Mouse (Mus musculus): ENCODE data around the gene Mbnl1. TPM values are rescaled to one million over a fixed set of nuclear protein-coding genes. Genes with fewer than 3 reads are reported as not detected.
A peak's percentile ranks its signal among the peaks of the same experiment; 100 is the strongest.

Mbnl1 gene
- polyA plus RNA-seq, 1 experiment, result 52.3 TPM

- WGBS, result 84% methylated on average over 2 of the region's 2 CpGs
- TF ChIP-seq CTCF (conservative IDR thresholded peaks at IDR 0.05; ENCODE audit: insufficient read depth, insufficient read length, low read depth, low read length) (no peak), POLR2A (IDR thresholded peaks at IDR 0.05; ENCODE audit: low read depth, low read length) (no peak)
Measured at GRCm38 (mm10) chr3:60620236-60620635, 147.6 kb downstream of the Mbnl1 start.

GRCm38 (mm10) chr3:60631183-60631582, 158.6 kb downstream of the Mbnl1 start:
- Histone ChIP-seq H3K4me3 (ENCODE audit: insufficient read depth, low read depth, low read length) (no peak overlapping the region), H3K27ac (ENCODE audit: insufficient read depth, low read depth, low read length) (no peak overlapping the region), H3K36me3 (ENCODE audit: control insufficient read depth, insufficient read depth, low read length) (peaks cover 3% of the 10 kb centered on the region; the same call in 1 of the 2 replicates), H3K27me3 (replicated peaks; ENCODE audit: control insufficient read depth, insufficient read depth, low read length) (no peaks in the 10 kb centered on the region), H3K4me1 (ENCODE audit: control insufficient read depth, insufficient read depth, low read length) (no peaks in the 10 kb centered on the region)
- no peak for DNase-seq
- no peak for TF ChIP-seq POLR2A (IDR thresholded peaks at IDR 0.05; ENCODE audit: low read depth, low read length)
- no peak for TF ChIP-seq CTCF (conservative IDR thresholded peaks at IDR 0.05; ENCODE audit: insufficient read depth, insufficient read length, low read depth, low read length)
- WGBS, result 82% methylated on average over 2 of the region's 2 CpGs

More at GRCm38 (mm10) chr3:60620236-60620635, 147.6 kb downstream of the Mbnl1 start:
- Histone ChIP-seq H3K27ac (ENCODE audit: insufficient read depth, low read depth, low read length) (no peak overlapping the region), H3K27me3 (replicated peaks; ENCODE audit: control insufficient read depth, insufficient read depth, low read length) (no peaks in the 10 kb centered on the region), H3K36me3 (ENCODE audit: control insufficient read depth, insufficient read depth, low read length) (peaks cover 4% of the 10 kb centered on the region; the same call in 1 of the 2 replicates), H3K4me3 (ENCODE audit: insufficient read depth, low read depth, low read length) (no peak overlapping the region), H3K4me1 (ENCODE audit: control insufficient read depth, insufficient read depth, low read length) (0 out of 2 replicates have a peak, but pooled peaks cover 3% of the 10 kb centered on the region)
- no peak for DNase-seq

DNA sequence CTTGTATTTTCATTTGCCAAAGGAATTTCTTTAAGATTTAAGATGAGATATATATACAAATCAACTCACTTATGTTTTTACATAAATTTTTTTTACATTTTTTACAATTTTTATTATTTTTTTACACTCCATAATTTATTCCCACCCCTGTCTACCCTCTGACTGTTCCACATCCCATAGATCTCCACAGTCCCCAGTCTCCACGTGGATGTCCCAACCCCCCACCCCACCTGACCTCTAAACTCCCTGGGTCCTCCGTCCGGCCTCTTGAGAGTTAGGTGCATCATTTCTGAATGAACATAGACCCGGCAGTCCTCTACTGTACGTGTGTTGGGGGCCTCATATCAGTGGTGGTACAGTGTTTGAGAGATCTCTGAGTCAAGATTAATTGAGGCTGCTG, 159.1 kb downstream of the Mbnl1 start:
- H3K4me3 ChIP-seq (ENCODE audit: insufficient read depth, low read depth, low read length), result no peak overlapping the region
- WGBS, result 89% methylated on average over 5 of the region's 5 CpGs
- TF ChIP-seq CTCF (conservative IDR thresholded peaks at IDR 0.05; ENCODE audit: insufficient read depth, insufficient read length, low read depth, low read length), result no peak
- TF ChIP-seq POLR2A (IDR thresholded peaks at IDR 0.05; ENCODE audit: low read depth, low read length), result no peak
- H3K36me3 ChIP-seq (ENCODE audit: control insufficient read depth, insufficient read depth, low read length), result peaks cover 3% of the 10 kb centered on the region; the same call in 1 of the 2 replicates
- H3K27me3 ChIP-seq (replicated peaks; ENCODE audit: control insufficient read depth, insufficient read depth, low read length), result no peaks in the 10 kb centered on the region
- DNase-seq, result no peak
- no peak overlapping the region for H3K27ac ChIP-seq (ENCODE audit: insufficient read depth, low read depth, low read length)
- no peaks in the 10 kb centered on the region for H3K4me1 ChIP-seq (ENCODE audit: control insufficient read depth, insufficient read depth, low read length)

GRCm38 (mm10) chr3:60632796-60633466, 160.3 kb downstream of the Mbnl1 start:
- TF ChIP-seq POLR2A (IDR thresholded peaks at IDR 0.05; ENCODE audit: low read depth, low read length) (no peak), CTCF (conservative IDR thresholded peaks at IDR 0.05; ENCODE audit: insufficient read depth, insufficient read length, low read depth, low read length) (no peak)
- Histone ChIP-seq H3K27ac (ENCODE audit: insufficient read depth, low read depth, low read length) (no peak overlapping the region), H3K4me3 (ENCODE audit: insufficient read depth, low read depth, low read length) (no peak overlapping the region), H3K36me3 (ENCODE audit: control insufficient read depth, insufficient read depth, low read length) (peaks cover 3% of the 10 kb centered on the region; the same call in 1 of the 2 replicates), H3K27me3 (replicated peaks; ENCODE audit: control insufficient read depth, insufficient read depth, low read length) (no peaks in the 10 kb centered on the region), H3K4me1 (ENCODE audit: control insufficient read depth, insufficient read depth, low read length) (no peaks in the 10 kb centered on the region)
- 100% methylated on average over 1 of the region's 1 CpGs for WGBS
- no peak for DNase-seq

- Histone ChIP-seq H3K27ac (ENCODE audit: insufficient read depth, low read depth, low read length) (no peak overlapping the region), H3K4me3 (ENCODE audit: insufficient read depth, low read depth, low read length) (no peak overlapping the region), H3K36me3 (ENCODE audit: control insufficient read depth, insufficient read depth, low read length) (no peaks in the 10 kb centered on the region), H3K27me3 (replicated peaks; ENCODE audit: control insufficient read depth, insufficient read depth, low read length) (no peaks in the 10 kb centered on the region), H3K4me1 (ENCODE audit: control insufficient read depth, insufficient read depth, low read length) (no peaks in the 10 kb centered on the region)
- TF ChIP-seq POLR2A (IDR thresholded peaks at IDR 0.05; ENCODE audit: low read depth, low read length) (no peak), CTCF (conservative IDR thresholded peaks at IDR 0.05; ENCODE audit: insufficient read depth, insufficient read length, low read depth, low read length) (no peak)
- DNase-seq, result no peak
- 69% methylated on average over 3 of the region's 3 CpGs for WGBS
Measured at GRCm38 (mm10) chr3:60638530-60638929, 165.9 kb downstream of the Mbnl1 start.

DNA sequence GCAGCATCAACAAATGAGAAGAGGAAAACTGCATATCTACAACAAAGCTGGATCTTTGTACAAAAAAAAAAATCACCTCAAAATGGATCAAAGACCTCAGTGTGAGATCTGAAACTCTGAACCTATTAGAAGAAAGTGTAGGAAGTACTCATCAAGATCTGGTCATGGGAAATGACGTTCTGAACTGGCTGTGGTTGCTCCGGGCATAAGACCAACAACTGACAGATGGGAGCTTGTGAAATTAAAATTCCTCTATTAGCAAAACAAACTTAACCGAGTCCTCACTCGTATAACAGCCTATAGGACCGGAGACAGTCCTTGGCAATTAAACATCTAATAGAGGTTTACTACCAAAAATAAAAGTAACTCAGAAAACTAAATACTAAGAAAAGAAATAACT, 166.5 kb downstream of the Mbnl1 start:
- Histone ChIP-seq H3K27ac (ENCODE audit: insufficient read depth, low read depth, low read length) (no peak overlapping the region), H3K36me3 (ENCODE audit: control insufficient read depth, insufficient read depth, low read length) (no peaks in the 10 kb centered on the region), H3K27me3 (replicated peaks; ENCODE audit: control insufficient read depth, insufficient read depth, low read length) (no peaks in the 10 kb centered on the region), H3K4me3 (ENCODE audit: insufficient read depth, low read depth, low read length) (no peak overlapping the region), H3K4me1 (ENCODE audit: control insufficient read depth, insufficient read depth, low read length) (no peaks in the 10 kb centered on the region)
- DNase-seq, result peak; percentile 32
- 61% methylated on average over 5 of the region's 5 CpGs for WGBS
- no peak for TF ChIP-seq CTCF (conservative IDR thresholded peaks at IDR 0.05; ENCODE audit: insufficient read depth, insufficient read length, low read depth, low read length)
- no peak for TF ChIP-seq POLR2A (IDR thresholded peaks at IDR 0.05; ENCODE audit: low read depth, low read length)

- DNase-seq, result no peak
- 75% methylated on average over 3 of the region's 3 CpGs for WGBS
- Histone ChIP-seq H3K27me3 (replicated peaks; ENCODE audit: control insufficient read depth, insufficient read depth, low read length) (no peaks in the 10 kb centered on the region), H3K36me3 (ENCODE audit: control insufficient read depth, insufficient read depth, low read length) (no peaks in the 10 kb centered on the region), H3K4me3 (ENCODE audit: insufficient read depth, low read depth, low read length) (no peak overlapping the region), H3K27ac (ENCODE audit: insufficient read depth, low read depth, low read length) (no peak overlapping the region), H3K4me1 (ENCODE audit: control insufficient read depth, insufficient read depth, low read length) (no peaks in the 10 kb centered on the region)
- TF ChIP-seq POLR2A (IDR thresholded peaks at IDR 0.05; ENCODE audit: low read depth, low read length) (no peak), CTCF (conservative IDR thresholded peaks at IDR 0.05; ENCODE audit: insufficient read depth, insufficient read length, low read depth, low read length) (no peak)
Measured at GRCm38 (mm10) chr3:60642227-60642626, 169.6 kb downstream of the Mbnl1 start.
